Mouse (Mus musculus) lung, postnatal 0 days (tissue): ENCODE results near the gene Mast4. TPM values are rescaled to one million over a fixed set of nuclear protein-coding genes. Genes with fewer than 3 reads are reported as not detected.
A peak's percentile ranks its signal among the peaks of the same experiment; 100 is the strongest.

Experiments used
- ATAC-seq: fragments of 200-750 bp; cut with Nextera tagmentation; 2 replicates; pipeline ENCODE4 v1.8.0; 2017; ENCODE audit warnings: moderate library complexity
- DNase-seq: peaks from one replicate; pipeline ENCODE4 v3.0.0-alpha.2; 2016; ENCODE audit warnings: low spot score
- H3K27ac ChIP-seq: fragments of 300-500 bp; sonication (generic); 2 replicates; pipeline ENCODE4 v1.5.1; 2014; ENCODE audit warnings: antibody characterized with exemption, mild to moderate bottlenecking, low read length, mixed read lengths
- H3K27me3 ChIP-seq: fragments of 300-500 bp; sonication (generic); replicated peaks from 2 replicates; pipeline ENCODE4 v1.6.1; 2014; ENCODE audit warnings: low read length, mixed read lengths; ENCODE audit not compliant: insufficient read depth
- H3K36me3 ChIP-seq: fragments of 300-500 bp; sonication (generic); 2 replicates; pipeline ENCODE4 v1.6.1; 2014; ENCODE audit warnings: low read length, mixed read lengths; ENCODE audit not compliant: insufficient read depth
- H3K4me1 ChIP-seq: fragments of 300-500 bp; sonication (generic); 2 replicates; pipeline ENCODE4 v1.6.1; 2014; ENCODE audit warnings: antibody characterized with exemption, low read depth, low read length, mixed read lengths; ENCODE audit not compliant: insufficient read depth
- H3K4me2 ChIP-seq: fragments of 300-500 bp; sonication (generic); replicated peaks from 2 replicates; pipeline ENCODE4 v1.6.1; 2014; ENCODE audit warnings: low read depth, mild to moderate bottlenecking, low read length, moderate library complexity, mixed read lengths
- H3K4me3 ChIP-seq: fragments of 300-500 bp; sonication (generic); 2 replicates; pipeline ENCODE4 v1.5.1; 2014; ENCODE audit warnings: low read depth, low read length
- H3K9ac ChIP-seq: fragments of 300-500 bp; sonication (generic); replicated peaks from 2 replicates; pipeline ENCODE4 v1.6.1; 2014; ENCODE audit warnings: low read depth, mild to moderate bottlenecking
- H3K9me3 ChIP-seq: fragments of 300-500 bp; sonication (generic); 2 replicates; pipeline ENCODE4 v1.6.1; 2016; ENCODE audit warnings: low read length, mixed read lengths
- CTCF ChIP-seq: IDR thresholded peaks from 2 replicates; pipeline ENCODE4 v1.5.1; 2016; ENCODE audit warnings: antibody characterized with exemption, mild to moderate bottlenecking
- EP300 ChIP-seq: IDR thresholded peaks from 2 replicates; pipeline ENCODE4 v1.6.1; 2016; ENCODE audit warnings: antibody characterized with exemption, mild to moderate bottlenecking, control low read depth
- WGBS: fragments of 180-500 bp; shearing (Covaris S2); extraction: QIAGEN DNeasy Blood & Tissue Kit; methylation state at CpG from one replicate; pipeline ENCODE4 v1.1.7; 2014; 5-methylcytosine and 5-hydroxymethylcytosine counted together
- polyA plus RNA-seq: library from polyadenylated mRNA; unstranded; fragments of >200 nt; fragmentation: Nextera tagmentation; extraction: Ambion mirVana; gene quantifications from 2 replicates; pipeline ENCODE4 v1.2.1, GENCODE M21; 2015

The Mast4 gene
- polyA plus RNA-seq, 1 experiment from 2014 or later, result 15.5 TPM

GRCm38 (mm10) chr13:102886788-102887187, 447.5 kb downstream of the Mast4 start:
- ATAC-seq (no peak), DNase-seq (no peak)
- Histone ChIP-seq H3K9me3 (no peaks in the 10 kb centered on the region), H3K4me3 (no peak overlapping the region), H3K4me1 (no peaks in the 10 kb centered on the region), H3K9ac (no peak overlapping the region), H3K27ac (no peak overlapping the region), H3K4me2 (no peak overlapping the region), H3K36me3 (no peaks in the 10 kb centered on the region), H3K27me3 (no peaks in the 10 kb centered on the region)
- TF ChIP-seq EP300 (no peak), CTCF (no peak)
- WGBS, result 58% methylated on average over 8 of the region's 8 CpGs

GRCm38 (mm10) chr13:102886147-102886546, 448.1 kb downstream of the Mast4 start:
- Histone ChIP-seq H3K4me1 (no peaks in the 10 kb centered on the region), H3K36me3 (no peaks in the 10 kb centered on the region), H3K27ac (no peak overlapping the region), H3K9ac (no peak overlapping the region), H3K4me3 (no peak overlapping the region), H3K4me2 (no peak overlapping the region), H3K9me3 (no peaks in the 10 kb centered on the region), H3K27me3 (no peaks in the 10 kb centered on the region)
- WGBS, result 77% methylated on average over 4 of the region's 4 CpGs
- TF ChIP-seq EP300, result no peak
- TF ChIP-seq CTCF, result no peak
- DNase-seq (no peak), ATAC-seq (no peak)

GRCm38 (mm10) chr13:102880381-102881076, 453.8 kb downstream of the Mast4 start:
- no peak for DNase-seq
- Histone ChIP-seq H3K27me3 (no peaks in the 10 kb centered on the region), H3K9me3 (no peaks in the 10 kb centered on the region), H3K4me3 (no peak overlapping the region), H3K27ac (no peak overlapping the region), H3K36me3 (no peaks in the 10 kb centered on the region), H3K9ac (no peak overlapping the region), H3K4me2 (no peak overlapping the region), H3K4me1 (peaks cover 19% of the 10 kb centered on the region; the same call in 1 of the 2 replicates)
- no peak for TF ChIP-seq EP300
- no peak for TF ChIP-seq CTCF
- ATAC-seq, result peak; percentile 31; the same call in 1 of the 2 replicates
- 90% methylated on average over 7 of the region's 7 CpGs for WGBS

- no peak for TF ChIP-seq EP300
- no peak for TF ChIP-seq CTCF
- 0 out of 2 replicates have a peak overlapping the region, but pooled peaks have one; percentile 27 for H3K27ac ChIP-seq
- H3K4me2 ChIP-seq, result no peak overlapping the region
- no peak for DNase-seq
- no peaks in the 10 kb centered on the region for H3K27me3 ChIP-seq
- H3K4me1 ChIP-seq, result peaks cover 23% of the 10 kb centered on the region; the same call in 1 of the 2 replicates
- H3K36me3 ChIP-seq, result no peaks in the 10 kb centered on the region
- ATAC-seq, result no peak
- no peak overlapping the region for H3K4me3 ChIP-seq
- H3K9ac ChIP-seq, result no peak overlapping the region
- H3K9me3 ChIP-seq, result no peaks in the 10 kb centered on the region
- WGBS, result 21% methylated on average over 6 of the region's 6 CpGs
Observed at GRCm38 (mm10) chr13:102878631-102879030, 455.7 kb downstream of the Mast4 start.

GRCm38 (mm10) chr13:102877766-102878325, 456.5 kb downstream of the Mast4 start:
- 76% methylated on average over 12 of the region's 12 CpGs for WGBS
- Histone ChIP-seq H3K9ac (no peak overlapping the region), H3K27me3 (no peaks in the 10 kb centered on the region), H3K27ac (no peak overlapping the region), H3K36me3 (no peaks in the 10 kb centered on the region), H3K4me2 (no peak overlapping the region), H3K4me1 (peaks cover 28% of the 10 kb centered on the region), H3K9me3 (no peaks in the 10 kb centered on the region), H3K4me3 (no peak overlapping the region)
- ATAC-seq (no peak), DNase-seq (no peak)
- no peak for TF ChIP-seq CTCF
- no peak for TF ChIP-seq EP300

- H3K27ac ChIP-seq, result no peak overlapping the region
- no peak overlapping the region for H3K4me2 ChIP-seq
- no peaks in the 10 kb centered on the region for H3K9me3 ChIP-seq
- TF ChIP-seq EP300, result no peak
- no peak for TF ChIP-seq CTCF
- peaks cover 28% of the 10 kb centered on the region for H3K4me1 ChIP-seq
- 55% methylated on average over 8 of the region's 8 CpGs for WGBS
- H3K9ac ChIP-seq, result no peak overlapping the region
- no peaks in the 10 kb centered on the region for H3K36me3 ChIP-seq
- no peak overlapping the region for H3K4me3 ChIP-seq
- ATAC-seq (no peak), DNase-seq (no peak)
- H3K27me3 ChIP-seq, result no peaks in the 10 kb centered on the region
Observed at GRCm38 (mm10) chr13:102877154-102877553, 457.1 kb downstream of the Mast4 start.
